Mouse (Mus musculus) spleen, postnatal 36 days (tissue): ENCODE results near the gene Gab2.
"Not testable (repeated sequence)": the region's sequence is repeated elsewhere in the genome, so short reads cannot be mapped to it uniquely, and the experiment has no call there.

Experiments
- DNase-seq, 2 experiments: peaks; one replicate each; pipeline ENCODE4 v3.0.0; 2022; ENCODE audit warnings: low spot score in 2 of 2, mixed read lengths in 1 of 2

Gab2 gene

GRCm38 (mm10) chr7:97136453-97136852, 55.1 kb downstream of the Gab2 start:
- DNase-seq = peak; percentile 3 to 5

GRCm38 (mm10) chr7:97151082-97151813, 69.9 kb downstream of the Gab2 start:
- DNase-seq = no peak

- peak; percentile 51 to 57 for DNase-seq
Measured at GRCm38 (mm10) chr7:97154756-97155487, 73.5 kb downstream of the Gab2 start.

- DNase-seq = no peak
Measured at GRCm38 (mm10) chr7:97164261-97164660, 82.9 kb downstream of the Gab2 start.

GRCm38 (mm10) chr7:97171089-97171488, 89.7 kb downstream of the Gab2 start:
- no peak for DNase-seq

- DNase-seq = no peak
Measured at GRCm38 (mm10) chr7:97171719-97172118, 90.3 kb downstream of the Gab2 start.

- no peak for DNase-seq
Measured at GRCm38 (mm10) chr7:97172126-97172525, 90.7 kb downstream of the Gab2 start.

GRCm38 (mm10) chr7:97181931-97182330, 100.5 kb downstream of the Gab2 start:
- DNase-seq = no peak

GRCm38 (mm10) chr7:97183426-97183825, 102.0 kb downstream of the Gab2 start:
- no peak for DNase-seq

- DNase-seq = no peak
Measured at GRCm38 (mm10) chr7:97184005-97184404, 102.6 kb downstream of the Gab2 start.

GRCm38 (mm10) chr7:97187387-97188081, 106.1 kb downstream of the Gab2 start:
- DNase-seq = no peak

GRCm38 (mm10) chr7:97189116-97189515, 107.7 kb downstream of the Gab2 start:
- DNase-seq = no peak

GRCm38 (mm10) chr7:97203907-97204306, 122.5 kb downstream of the Gab2 start:
- no peak for DNase-seq

- DNase-seq = no peak
Measured at GRCm38 (mm10) chr7:97208811-97209549, 127.6 kb downstream of the Gab2 start.

GRCm38 (mm10) chr7:97210064-97210685, 128.8 kb downstream of the Gab2 start:
- no peak for DNase-seq

- peak; percentile 6 to 47 for DNase-seq
Measured at GRCm38 (mm10) chr7:97211117-97211516, 129.7 kb downstream of the Gab2 start.

GRCm38 (mm10) chr7:97223836-97224235, 142.4 kb downstream of the Gab2 start:
- peak in 1 of 2 experiments; percentile 2 for DNase-seq

- DNase-seq = no peak
Measured at GRCm38 (mm10) chr7:97245261-97245949, 164.0 kb downstream of the Gab2 start.

- not testable (repeated sequence) for DNase-seq
Measured at GRCm38 (mm10) chr7:97245950-97246578, 164.7 kb downstream of the Gab2 start.

- no peak for DNase-seq
Measured at GRCm38 (mm10) chr7:97247661-97248060, 166.3 kb downstream of the Gab2 start.
